Mouse (Mus musculus) heart, embryonic 16.5 days (tissue): ENCODE results near the gene Unc79. TPM values are rescaled to one million over a fixed set of nuclear protein-coding genes. Genes with fewer than 3 reads are reported as not detected.

Experiments
- ATAC-seq: fragments of 200-750 bp; cut with Nextera tagmentation; replicated peaks from 2 replicates; pipeline ENCODE4 v1.8.0; 2017; ENCODE audit warnings: moderate number of reproducible peaks; ENCODE audit not compliant: insufficient read depth, low FRiP score; ENCODE audit errors: extremely low read depth
- H3K27ac ChIP-seq: fragments of 300-500 bp; sonication (generic); 2 replicates; pipeline ENCODE4 v1.5.1; 2014; ENCODE audit warnings: mild to moderate bottlenecking, low read length, control low read depth, moderate library complexity
- H3K27me3 ChIP-seq: fragments of 300-500 bp; sonication (generic); 2 replicates; pipeline ENCODE4 v1.6.1; 2014; ENCODE audit warnings: low read length, mixed read lengths; ENCODE audit not compliant: control insufficient read depth, insufficient read depth
- H3K36me3 ChIP-seq: fragments of 300-500 bp; sonication (generic); 2 replicates; pipeline ENCODE4 v1.6.1; 2014; ENCODE audit not compliant: control insufficient read depth, insufficient read depth
- H3K4me1 ChIP-seq: fragments of 300-500 bp; sonication (generic); 2 replicates; pipeline ENCODE4 v1.6.1; 2014; ENCODE audit warnings: low read length, mixed read lengths; ENCODE audit not compliant: control insufficient read depth, insufficient read depth
- H3K4me2 ChIP-seq: fragments of 300-500 bp; sonication (generic); 2 replicates; pipeline ENCODE4 v1.6.1; 2014; ENCODE audit warnings: low read depth, mild to moderate bottlenecking, control low read depth, low read length
- H3K4me3 ChIP-seq: fragments of 300-500 bp; sonication (generic); 2 replicates; pipeline ENCODE4 v1.5.1; 2014; ENCODE audit warnings: mild to moderate bottlenecking, control low read depth, low read length
- H3K9ac ChIP-seq: fragments of 300-500 bp; sonication (generic); 2 replicates; pipeline ENCODE4 v1.6.1; 2014; ENCODE audit warnings: low read length, control low read depth
- H3K9me3 ChIP-seq: fragments of 300-500 bp; sonication (generic); replicated peaks from 2 replicates; pipeline ENCODE4 v1.6.1; 2016; ENCODE audit warnings: low read length; ENCODE audit not compliant: control insufficient read depth
- WGBS: fragments of 180-500 bp; shearing (Covaris S2); extraction: QIAGEN DNeasy Blood & Tissue Kit; methylation state at CpG from one replicate; pipeline ENCODE4 v1.1.7; 2014; 5-methylcytosine and 5-hydroxymethylcytosine counted together
- polyA plus RNA-seq: library from polyadenylated mRNA; unstranded; fragments of >200 nt; fragmentation: Nextera tagmentation; extraction: Ambion mirVana; gene quantifications from 2 replicates; pipeline ENCODE4 v1.2.1, GENCODE M21; 2015

Unc79 gene
- polyA plus RNA-seq, 1 experiment from 2014 or later, result 0.30 TPM

GRCm38 (mm10) chr12:103155406-103155805 is 206.7 kb downstream of the Unc79 start:
- Histone ChIP-seq H3K27ac (no peak overlapping the region), H3K9ac (no peak overlapping the region), H3K4me2 (no peak overlapping the region), H3K9me3 (no peaks in the 10 kb centered on the region), H3K4me1 (peaks cover 3% of the 10 kb centered on the region; the same call in 1 of the 2 replicates), H3K36me3 (no peaks in the 10 kb centered on the region), H3K4me3 (no peak overlapping the region), H3K27me3 (no peaks in the 10 kb centered on the region)
- ATAC-seq, result no peak
- WGBS, result 66% methylated on average over 3 of the region's 3 CpGs

- 50% methylated on average over 18 of the region's 18 CpGs for WGBS
- ATAC-seq, result no peak
- Histone ChIP-seq H3K4me3 (no peak overlapping the region), H3K27me3 (no peaks in the 10 kb centered on the region), H3K36me3 (no peaks in the 10 kb centered on the region), H3K4me2 (no peak overlapping the region), H3K27ac (no peak overlapping the region), H3K4me1 (peaks cover 3% of the 10 kb centered on the region; the same call in 1 of the 2 replicates), H3K9me3 (no peaks in the 10 kb centered on the region), H3K9ac (no peak overlapping the region)
These were observed 208.7 kb downstream of the Unc79 start for GRCm38 (mm10) chr12:103157129-103157910.

GRCm38 (mm10) chr12:103159016-103159415 is 210.4 kb downstream of the Unc79 start:
- 59% methylated on average over 8 of the region's 8 CpGs for WGBS

DNA sequence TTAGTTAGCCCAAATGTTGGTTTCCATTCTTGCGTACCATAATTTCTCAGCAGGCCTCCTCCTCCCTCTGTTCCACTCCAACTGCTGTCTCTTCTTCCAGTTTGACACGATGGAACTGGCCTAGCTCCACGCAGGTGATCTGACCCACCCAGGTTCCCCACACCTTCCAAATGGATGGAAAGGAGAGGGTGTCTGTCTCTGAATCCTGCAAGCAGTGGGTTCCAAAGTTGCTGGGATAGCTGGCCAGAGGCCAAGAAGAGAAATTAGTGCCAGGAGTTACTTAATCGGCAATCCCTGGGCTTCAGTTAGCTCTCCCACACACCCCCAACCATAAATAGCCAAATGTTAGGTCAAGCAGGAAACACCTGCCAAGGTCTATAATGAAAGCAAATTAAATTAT is 212.1 kb downstream of the Unc79 start:
- H3K36me3 ChIP-seq, result no peaks in the 10 kb centered on the region
- H3K9ac ChIP-seq, result no peak overlapping the region
- WGBS, result 80% methylated on average over 4 of the region's 4 CpGs
- peaks cover 3% of the 10 kb centered on the region; the same call in 1 of the 2 replicates for H3K4me1 ChIP-seq
- H3K9me3 ChIP-seq, result no peaks in the 10 kb centered on the region
- ATAC-seq, result no peak
- H3K27ac ChIP-seq, result no peak overlapping the region
- H3K4me2 ChIP-seq, result no peak overlapping the region
- H3K27me3 ChIP-seq, result no peaks in the 10 kb centered on the region
- no peak overlapping the region for H3K4me3 ChIP-seq

More at GRCm38 (mm10) chr12:103159016-103159415, 210.4 kb downstream of the Unc79 start:
- Histone ChIP-seq H3K27me3 (no peaks in the 10 kb centered on the region), H3K4me1 (peaks cover 3% of the 10 kb centered on the region; the same call in 1 of the 2 replicates), H3K4me2 (no peak overlapping the region), H3K27ac (no peak overlapping the region), H3K9me3 (no peaks in the 10 kb centered on the region), H3K4me3 (no peak overlapping the region), H3K36me3 (no peaks in the 10 kb centered on the region), H3K9ac (no peak overlapping the region)
- no peak for ATAC-seq

GRCm38 (mm10) chr12:103163596-103163995 is 214.9 kb downstream of the Unc79 start:
- H3K27ac ChIP-seq, result no peak overlapping the region
- no peak for ATAC-seq
- no peaks in the 10 kb centered on the region for H3K9me3 ChIP-seq
- 74% methylated on average over 10 of the region's 10 CpGs for WGBS
- H3K27me3 ChIP-seq, result no peaks in the 10 kb centered on the region
- no peak overlapping the region for H3K9ac ChIP-seq
- H3K4me2 ChIP-seq, result no peak overlapping the region
- H3K4me1 ChIP-seq, result no peaks in the 10 kb centered on the region
- H3K36me3 ChIP-seq, result no peaks in the 10 kb centered on the region
- no peak overlapping the region for H3K4me3 ChIP-seq

DNA sequence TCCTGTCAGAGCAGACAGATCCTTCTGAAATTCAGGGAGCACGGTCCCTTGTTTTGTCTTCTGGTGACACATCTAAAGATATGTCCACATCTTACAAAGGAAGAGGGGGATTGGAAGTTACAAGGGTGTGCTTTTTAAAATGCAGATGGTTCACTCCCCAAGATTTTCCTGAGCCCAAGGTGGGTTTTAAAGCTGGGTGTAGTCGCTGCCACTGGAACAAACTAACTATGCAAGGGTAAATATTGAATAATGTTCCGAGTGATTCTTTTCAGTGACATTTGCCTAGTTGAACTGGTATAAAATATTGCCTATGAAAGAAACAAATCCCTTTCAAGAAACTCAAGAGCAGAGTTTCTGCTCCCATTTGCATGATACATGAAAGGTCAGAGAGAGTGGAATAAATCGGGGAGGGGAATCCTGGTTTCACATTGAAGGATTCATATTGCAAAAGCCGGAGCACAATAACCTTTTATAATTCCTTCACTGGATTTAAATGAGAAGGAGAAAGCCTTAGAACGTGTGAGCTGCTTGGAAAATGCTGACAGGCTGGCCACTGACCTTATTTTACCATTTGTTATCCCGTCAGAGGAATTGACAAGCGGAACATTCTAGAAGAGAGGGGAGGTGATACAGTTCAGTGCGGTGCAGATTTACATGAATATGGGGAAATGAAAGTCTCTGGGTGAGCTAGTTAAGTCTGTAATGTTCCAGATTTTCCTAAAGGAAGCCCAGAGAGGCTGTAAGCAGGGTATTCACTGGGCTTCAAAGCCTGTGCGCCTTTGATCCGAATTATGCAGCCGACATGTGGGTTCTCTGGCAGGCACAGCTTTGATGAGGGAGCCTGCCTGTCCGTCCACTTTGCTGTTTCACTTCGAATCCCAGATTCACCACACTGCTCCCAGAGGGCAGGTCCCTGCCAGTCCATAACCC is 215.7 kb downstream of the Unc79 start:
- Histone ChIP-seq H3K9ac (no peak overlapping the region), H3K4me2 (no peak overlapping the region), H3K9me3 (no peaks in the 10 kb centered on the region), H3K4me3 (no peak overlapping the region), H3K27ac (no peak overlapping the region), H3K36me3 (no peaks in the 10 kb centered on the region), H3K27me3 (no peaks in the 10 kb centered on the region), H3K4me1 (no peaks in the 10 kb centered on the region)
- WGBS, result 71% methylated on average over 14 of the region's 14 CpGs
- ATAC-seq, result no peak

- H3K9ac ChIP-seq, result no peak overlapping the region
- WGBS, result 58% methylated on average over 12 of the region's 12 CpGs
- no peak for ATAC-seq
- no peaks in the 10 kb centered on the region for H3K4me1 ChIP-seq
- no peaks in the 10 kb centered on the region for H3K36me3 ChIP-seq
- no peaks in the 10 kb centered on the region for H3K9me3 ChIP-seq
- no peak overlapping the region for H3K4me2 ChIP-seq
- no peaks in the 10 kb centered on the region for H3K27me3 ChIP-seq
- no peak overlapping the region for H3K27ac ChIP-seq
- no peak overlapping the region for H3K4me3 ChIP-seq
These were observed 220.2 kb downstream of the Unc79 start for GRCm38 (mm10) chr12:103168892-103169291.

- H3K4me3 ChIP-seq, result no peak overlapping the region
- 25% methylated on average over 7 of the region's 7 CpGs for WGBS
- no peak overlapping the region for H3K27ac ChIP-seq
- H3K27me3 ChIP-seq, result no peaks in the 10 kb centered on the region
- H3K4me1 ChIP-seq, result peaks cover 4% of the 10 kb centered on the region
- no peak overlapping the region for H3K9ac ChIP-seq
- no peak for ATAC-seq
- no peak overlapping the region for H3K4me2 ChIP-seq
- no peaks in the 10 kb centered on the region for H3K9me3 ChIP-seq
- H3K36me3 ChIP-seq, result no peaks in the 10 kb centered on the region
These were observed 234.4 kb downstream of the Unc79 start for GRCm38 (mm10) chr12:103183057-103183456.

DNA sequence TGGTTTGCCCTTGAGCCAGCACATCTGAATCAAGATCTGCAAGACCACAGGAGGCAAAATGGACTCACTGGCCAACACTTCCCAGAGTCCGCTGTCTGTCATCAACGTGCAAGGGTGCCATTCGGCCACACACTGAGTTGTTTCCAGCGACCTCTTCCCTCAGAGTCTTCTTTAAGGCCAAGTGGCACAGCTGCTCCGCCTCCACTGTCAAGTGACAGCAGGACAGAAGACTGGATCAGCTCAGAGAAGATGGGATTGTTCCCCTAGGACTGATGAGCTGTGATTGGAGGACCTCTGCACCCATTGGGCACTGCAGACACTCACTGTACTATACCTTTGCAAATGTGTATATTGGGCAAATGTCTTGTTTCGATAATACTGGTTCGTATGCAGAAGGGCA is 238.4 kb downstream of the Unc79 start:
- Histone ChIP-seq H3K4me2 (no peak overlapping the region), H3K9ac (no peak overlapping the region), H3K36me3 (no peaks in the 10 kb centered on the region), H3K9me3 (no peaks in the 10 kb centered on the region), H3K4me3 (no peak overlapping the region), H3K27me3 (no peaks in the 10 kb centered on the region), H3K27ac (no peak overlapping the region), H3K4me1 (peaks cover 14% of the 10 kb centered on the region)
- 78% methylated on average over 7 of the region's 7 CpGs for WGBS
- ATAC-seq, result no peak
